Mouse (Mus musculus) G1E (cell line): Measurements from ENCODE around the gene Qsox1.

ENCODE experiments used
- CTCF ChIP-seq: IDR thresholded peaks from 2 replicates; pipeline ENCODE4 v1.5.1; 2012; ENCODE audit warnings: low read depth, low read length, inconsistent platforms, mixed read lengths
- GATA1 ChIP-seq: IDR thresholded peaks from 2 replicates; pipeline ENCODE4 v1.6.1; 2012; ENCODE audit warnings: borderline replicate concordance, low read length, inconsistent platforms, mixed read lengths
- GATA2 ChIP-seq: IDR thresholded peaks from 2 replicates; pipeline ENCODE4 v1.6.1; 2012; ENCODE audit warnings: low read depth, low read length, inconsistent platforms, borderline replicate concordance
- POLR2AphosphoS5 ChIP-seq: IDR thresholded peaks from 2 replicates; pipeline ENCODE4 v1.6.1; 2012; ENCODE audit warnings: low read depth, low read length, inconsistent platforms; ENCODE audit not compliant: insufficient replicate concordance
- TAL1 ChIP-seq: conservative IDR thresholded peaks from 2 replicates; pipeline ENCODE4 v1.6.1; 2012; ENCODE audit warnings: low read depth, low read length, inconsistent platforms, mixed read lengths

DNA sequence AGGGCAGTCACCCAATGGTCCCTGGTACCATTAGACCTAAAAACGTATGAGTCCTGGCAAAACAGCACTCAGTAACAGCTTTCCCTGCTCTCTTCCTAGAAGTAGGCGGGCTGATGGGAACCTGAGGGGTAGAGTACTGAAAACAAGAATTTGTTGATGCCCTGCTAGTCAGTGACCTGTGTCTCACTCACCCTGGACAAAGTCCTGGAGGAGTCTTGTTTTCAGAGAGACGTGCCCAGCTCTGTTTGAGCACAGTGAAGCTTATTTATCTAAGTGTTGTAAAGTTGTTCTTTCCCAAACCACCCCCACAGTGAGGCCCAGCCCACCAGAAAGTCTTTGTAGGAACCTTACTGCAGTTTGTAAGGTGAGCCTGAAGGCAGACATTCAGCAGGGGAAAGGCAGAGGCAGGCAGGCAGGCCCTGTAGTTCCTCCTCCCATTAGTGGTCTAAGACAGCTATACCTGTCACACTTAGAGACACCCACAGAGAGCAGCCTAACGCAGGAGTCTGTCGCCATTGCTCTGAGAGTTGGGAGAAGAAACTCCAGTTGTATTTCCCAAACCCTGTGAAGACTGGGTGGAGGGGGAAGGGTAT is 14.2 kb upstream of the Qsox1 start:
- no peak for TF ChIP-seq CTCF
- no peak for TF ChIP-seq POLR2AphosphoS5
- TF ChIP-seq TAL1 = no peak
- TF ChIP-seq GATA2 = no peak
- TF ChIP-seq GATA1 = no peak
